Mouse (Mus musculus) kidney, adult 10 weeks (tissue): ENCODE data around the gene Vmn1r151. TPM values are rescaled to one million over a fixed set of nuclear protein-coding genes. Genes with fewer than 3 reads are reported as not detected.

Source experiments
- polyA plus RNA-seq: library from polyadenylated mRNA; stranded (reverse); fragments of 350-450 nt; fragmentation: Illumina TruSeq; extraction: RNeasy Lipid Tissue Mini Kit (QIAGEN cat#74804); gene quantifications from one replicate; pipeline ENCODE4 v1.2.3, GENCODE M21; 2014; ENCODE audit warnings: low read depth, low replicate concordance

Vmn1r151 gene
- not detected for polyA plus RNA-seq

DNA sequence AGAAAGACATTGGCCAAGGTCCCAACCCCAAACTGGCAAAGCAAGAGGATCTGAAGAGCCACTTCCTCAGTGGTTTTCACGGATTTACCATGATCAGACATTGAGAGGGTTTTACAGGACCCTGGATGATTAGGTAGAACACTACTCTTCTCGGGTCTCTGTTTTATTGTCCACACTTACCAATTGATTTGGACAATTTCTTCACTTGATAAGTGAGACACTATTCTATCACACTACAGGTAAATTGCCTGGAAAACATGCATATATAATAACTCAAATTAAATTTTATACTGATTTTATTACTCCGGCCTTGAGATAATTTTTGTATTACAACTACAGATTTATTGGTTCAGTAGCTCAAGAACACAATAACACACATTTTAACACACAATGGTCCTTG is at the start of gene Vmn1r151:
TSS of gene Vmn1r151 (minus strand) at position 101 of the 400 bp plus-strand sequence.

DNA sequence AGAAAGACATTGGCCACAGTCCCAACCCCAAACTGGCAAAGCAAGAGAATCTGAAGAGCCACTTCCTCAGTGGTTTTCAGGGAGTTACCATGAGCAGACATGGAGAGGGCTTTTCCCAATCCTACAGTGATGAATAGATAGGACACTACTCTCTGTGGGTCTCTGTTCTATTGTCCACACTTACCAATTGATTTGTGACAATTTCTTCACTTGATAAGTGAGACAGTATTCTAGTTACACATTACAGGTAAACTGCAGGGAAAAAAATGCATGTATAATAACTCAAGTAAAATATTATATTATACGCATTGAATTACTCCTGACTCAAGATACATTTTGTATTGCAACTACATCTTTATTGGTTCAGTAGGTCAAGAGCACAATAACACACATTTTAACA is 35.3 kb upstream of the Vmn1r151 start, which contains the start of gene Gm8677:
TSS of gene Gm8677 (minus strand) at position 101 of the 400 bp plus-strand sequence.

DNA sequence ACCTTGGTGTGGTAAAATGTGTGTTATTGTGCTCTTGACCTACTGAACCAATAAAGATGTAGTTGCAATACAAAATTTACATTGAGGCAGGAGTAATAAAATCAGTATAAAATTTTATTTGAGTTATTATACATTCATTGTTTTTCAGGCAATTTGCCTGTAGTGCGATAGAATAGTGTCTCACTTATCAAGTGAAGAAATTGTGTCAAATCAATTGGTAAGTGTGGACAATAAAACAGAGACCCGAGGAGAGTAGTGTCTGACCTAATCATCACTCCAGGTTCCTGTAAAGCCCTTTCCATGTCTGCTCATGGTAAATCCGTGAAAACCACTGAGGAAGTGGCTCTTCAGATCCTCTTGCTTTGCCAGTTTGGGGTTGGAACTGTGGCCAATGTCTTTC is 23.2 kb upstream of the Vmn1r151 start, which contains the start of gene Vmn1r152:
TSS of gene Vmn1r152 (plus strand) at position 301 of the 400 bp plus-strand sequence.

DNA sequence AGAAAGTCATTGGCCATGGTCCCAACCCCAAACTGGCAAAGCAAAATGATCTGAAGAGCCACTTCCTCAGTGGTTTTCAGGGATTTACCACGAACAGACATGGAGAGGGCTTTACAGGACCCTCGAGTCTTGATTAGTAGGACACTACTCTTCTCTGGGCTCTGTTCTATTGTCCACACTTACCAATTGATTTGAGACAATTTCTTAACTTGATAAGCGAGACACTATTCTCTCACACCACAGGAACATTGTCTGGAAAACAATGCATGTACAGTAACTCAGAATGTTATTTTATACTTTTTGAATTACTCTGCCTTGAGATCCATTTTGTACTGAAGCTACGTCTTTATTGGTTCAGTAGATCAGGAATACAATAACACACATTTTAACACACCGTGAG is 35.5 kb downstream of the Vmn1r151 start, which contains the start of gene Gm10665:
TSS of gene Gm10665 (minus strand) at position 101 of the 400 bp plus-strand sequence.

Other genes with a start within 250 kb of the Vmn1r151 start
- not detected for gene Gm4187, start 170.0 kb downstream of the Vmn1r151 start, polyA plus RNA-seq
- gene Gm8660, start 128.6 kb downstream of the Vmn1r151 start, polyA plus RNA-seq = not detected
- not detected for gene Vmn1r148, start 86.1 kb downstream of the Vmn1r151 start, polyA plus RNA-seq
- gene Vmn1r149, start 61.4 kb downstream of the Vmn1r151 start, polyA plus RNA-seq = not detected
- not detected for gene Gm10665, start 35.6 kb downstream of the Vmn1r151 start, polyA plus RNA-seq
- gene Vmn1r152, start 23.3 kb upstream of the Vmn1r151 start, polyA plus RNA-seq = not detected
- gene Gm8677, start 35.2 kb upstream of the Vmn1r151 start, polyA plus RNA-seq = not detected
- not detected for gene Gm4201, start 65.7 kb upstream of the Vmn1r151 start, polyA plus RNA-seq
- gene Gm4565, start 88.4 kb upstream of the Vmn1r151 start, polyA plus RNA-seq = not detected
- gene Vmn1r155, start 158.3 kb upstream of the Vmn1r151 start, polyA plus RNA-seq = not detected
- not detected for gene Gm8693, start 192.6 kb upstream of the Vmn1r151 start, polyA plus RNA-seq
- not detected for gene Gm4567, start 220.0 kb upstream of the Vmn1r151 start, polyA plus RNA-seq